16 mouse cellular contexts compared by ENCODE assay signal in genomic region chr2:7460329-7461056, GRCm38 (mm10).
"Had no signal": no experiment of that assay in that cellular context is flagged by ENCODE, and none has a peak within 500 bp of the region (broad histone marks: within the 10 kb centered on the region; RNA-seq: fewer than 3 reads in every experiment).

No protein-coding gene starts in this region.

- H3K9me3 ChIP-seq: lung, embryonic 15.5 days; megakaryocyte, embryonic 14.5 days; midbrain, embryonic 13.5 days; midbrain, embryonic 15.5 days; neural tube, embryonic 12.5 days; stomach, embryonic 15.5 days had no signal

- DNase-seq: liver, postnatal 0 days; lung, adult 2 months; lung, postnatal 10 days; lung, postnatal 36 days; right cerebral cortex, postnatal 14 days; thymus, adult 2 months; thymus, postnatal 36 days had no signal

- H3K27me3 ChIP-seq: lung, embryonic 15.5 days; megakaryocyte, embryonic 14.5 days; midbrain, embryonic 13.5 days; midbrain, embryonic 15.5 days; neural tube, embryonic 12.5 days; stomach, embryonic 15.5 days had no signal

- ATAC-seq: liver, postnatal 0 days; midbrain, embryonic 13.5 days; midbrain, embryonic 15.5 days had no signal

- H3K4me1 ChIP-seq: lung, embryonic 15.5 days; megakaryocyte, embryonic 14.5 days; neural tube, embryonic 12.5 days; stomach, embryonic 15.5 days had no signal

- H3K4me2 ChIP-seq: lung, embryonic 15.5 days; midbrain, embryonic 11.5 days; midbrain, embryonic 13.5 days; midbrain, embryonic 15.5 days; neural tube, embryonic 12.5 days; stomach, embryonic 15.5 days had no signal

- H3K4me3 ChIP-seq: lung, embryonic 15.5 days; megakaryocyte, embryonic 14.5 days; midbrain, embryonic 13.5 days; midbrain, embryonic 15.5 days; neural tube, embryonic 12.5 days; stomach, embryonic 15.5 days had no signal

- H3K27ac ChIP-seq: lung, embryonic 15.5 days; macrophage; midbrain, embryonic 13.5 days; midbrain, embryonic 15.5 days; neural tube, embryonic 12.5 days; stomach, embryonic 15.5 days; stomach, postnatal 0 days had no signal

- H3K36me3 ChIP-seq: lung, embryonic 15.5 days; midbrain, embryonic 13.5 days; midbrain, embryonic 15.5 days; neural tube, embryonic 12.5 days; stomach, embryonic 15.5 days had no signal

- H3K9ac ChIP-seq: liver, postnatal 0 days; lung, embryonic 15.5 days; midbrain, embryonic 13.5 days; midbrain, embryonic 15.5 days; neural tube, embryonic 12.5 days; stomach, embryonic 15.5 days had no signal
